Mouse (Mus musculus) heart, embryonic 13.5 days (tissue): ENCODE data around the gene Exoc5. TPM values are rescaled to one million over a fixed set of nuclear protein-coding genes. Genes with fewer than 3 reads are reported as not detected.
"Not testable (repeated sequence)": the region's sequence is repeated elsewhere in the genome, so short reads cannot be mapped to it uniquely, and the experiment has no call there.

Source experiments
- ATAC-seq: fragments of 200-750 bp; cut with Nextera tagmentation; 2 replicates; pipeline ENCODE4 v1.8.0; 2017; ENCODE audit warnings: moderate TSS enrichment; ENCODE audit not compliant: insufficient number of reproducible peaks, low FRiP score, low TSS enrichment; ENCODE audit errors: extremely low read depth
- H3K27ac ChIP-seq: fragments of 300-500 bp; sonication (generic); replicated peaks from 2 replicates; pipeline ENCODE4 v1.5.1; 2015; ENCODE audit warnings: moderate library complexity, mild to moderate bottlenecking, inconsistent platforms
- H3K27me3 ChIP-seq: fragments of 300-500 bp; sonication (generic); replicated peaks from 2 replicates; pipeline ENCODE4 v1.6.1; 2015; ENCODE audit warnings: mild to moderate bottlenecking, inconsistent platforms
- H3K36me3 ChIP-seq: fragments of 300-500 bp; sonication (generic); 2 replicates; pipeline ENCODE4 v1.6.1; 2015; ENCODE audit warnings: mild to moderate bottlenecking, inconsistent platforms
- H3K4me1 ChIP-seq: fragments of 300-500 bp; sonication (generic); 2 replicates; pipeline ENCODE4 v1.6.1; 2015; ENCODE audit warnings: inconsistent platforms
- H3K4me2 ChIP-seq: fragments of 300-500 bp; sonication (generic); 2 replicates; pipeline ENCODE4 v1.6.1; 2015; ENCODE audit warnings: inconsistent platforms, mild to moderate bottlenecking, moderate library complexity
- H3K4me3 ChIP-seq: fragments of 300-500 bp; sonication (generic); 2 replicates; pipeline ENCODE4 v1.5.1; 2015; ENCODE audit warnings: moderate library complexity, mild to moderate bottlenecking, inconsistent platforms
- H3K9ac ChIP-seq: fragments of 300-500 bp; sonication (generic); 2 replicates; pipeline ENCODE4 v1.6.1; 2015; ENCODE audit warnings: inconsistent platforms, mild to moderate bottlenecking, moderate library complexity
- H3K9me3 ChIP-seq: fragments of 300-500 bp; sonication (generic); 2 replicates; pipeline ENCODE4 v1.6.1; 2016; ENCODE audit warnings: inconsistent platforms
- WGBS: fragments of 180-500 bp; shearing (Covaris S2); methylation state at CpG from one replicate; pipeline ENCODE4 v1.1.7; 2015; ENCODE audit warnings: mixed read lengths; 5-methylcytosine and 5-hydroxymethylcytosine counted together
- polyA plus RNA-seq: library from polyadenylated mRNA; unstranded; fragments of >200 nt; fragmentation: Nextera tagmentation; extraction: Ambion mirVana; gene quantifications from 2 replicates; pipeline ENCODE4 v1.2.1, GENCODE M21; 2015

The Exoc5 gene
- polyA plus RNA-seq: 28.9 and 29.5 TPM in 2 replicates

GRCm38 (mm10) chr14:49066274-49066823 lies at the start of gene Exoc5:
Gene Exoc5, minus strand, starts transcription at chr14:49066653.
- H3K27me3 ChIP-seq: no peaks in the 10 kb centered on the region
- peak within 1 kb of the TSS; percentile 93 for H3K4me3 ChIP-seq
- peak within 1 kb of the TSS; percentile 98 for H3K9ac ChIP-seq
- peak within 1 kb of the TSS; percentile 99 for H3K27ac ChIP-seq
- peaks cover 30% of the 10 kb centered on the region for H3K4me1 ChIP-seq
- no peaks in the 10 kb centered on the region for H3K9me3 ChIP-seq
- WGBS: 0% methylated on average over 53 of the region's 53 CpGs
- ATAC-seq: peak; percentile 93
- peak within 1 kb of the TSS; percentile 83 for H3K4me2 ChIP-seq
- H3K36me3 ChIP-seq: no peaks in the 10 kb centered on the region

- H3K4me3 ChIP-seq, H3K4me2 ChIP-seq, ATAC-seq, H3K27ac ChIP-seq, H3K9me3 ChIP-seq, H3K9ac ChIP-seq, H3K27me3 ChIP-seq, H3K4me1 ChIP-seq: not testable (repeated sequence)
- H3K36me3 ChIP-seq: peaks cover 19% of the 10 kb centered on the region
- WGBS: 54% methylated on average over 1 of the region's 1 CpGs
Observed at GRCm38 (mm10) chr14:49091755-49092154, 25.3 kb upstream of the Exoc5 start.

- no peaks in the 10 kb centered on the region for H3K4me1 ChIP-seq
- no peak overlapping the region for H3K27ac ChIP-seq
- no peaks in the 10 kb centered on the region for H3K27me3 ChIP-seq
- no peak overlapping the region for H3K4me3 ChIP-seq
- no peak overlapping the region for H3K9ac ChIP-seq
- H3K9me3 ChIP-seq: no peaks in the 10 kb centered on the region
- ATAC-seq: no peak
- H3K36me3 ChIP-seq: peaks cover 23% of the 10 kb centered on the region
- 88% methylated on average over 4 of the region's 4 CpGs for WGBS
- no peak overlapping the region for H3K4me2 ChIP-seq
Observed at GRCm38 (mm10) chr14:49091277-49091676, 24.8 kb upstream of the Exoc5 start.

GRCm38 (mm10) chr14:49090102-49090501 lies 23.6 kb upstream of the Exoc5 start:
- Histone ChIP-seq H3K27me3 (no peaks in the 10 kb centered on the region), H3K4me1 (no peaks in the 10 kb centered on the region), H3K4me2 (no peak overlapping the region), H3K9ac (no peak overlapping the region), H3K9me3 (no peaks in the 10 kb centered on the region), H3K36me3 (peaks cover 26% of the 10 kb centered on the region), H3K4me3 (no peak overlapping the region), H3K27ac (no peak overlapping the region)
- ATAC-seq: no peak
- 70% methylated on average over 5 of the region's 5 CpGs for WGBS

DNA sequence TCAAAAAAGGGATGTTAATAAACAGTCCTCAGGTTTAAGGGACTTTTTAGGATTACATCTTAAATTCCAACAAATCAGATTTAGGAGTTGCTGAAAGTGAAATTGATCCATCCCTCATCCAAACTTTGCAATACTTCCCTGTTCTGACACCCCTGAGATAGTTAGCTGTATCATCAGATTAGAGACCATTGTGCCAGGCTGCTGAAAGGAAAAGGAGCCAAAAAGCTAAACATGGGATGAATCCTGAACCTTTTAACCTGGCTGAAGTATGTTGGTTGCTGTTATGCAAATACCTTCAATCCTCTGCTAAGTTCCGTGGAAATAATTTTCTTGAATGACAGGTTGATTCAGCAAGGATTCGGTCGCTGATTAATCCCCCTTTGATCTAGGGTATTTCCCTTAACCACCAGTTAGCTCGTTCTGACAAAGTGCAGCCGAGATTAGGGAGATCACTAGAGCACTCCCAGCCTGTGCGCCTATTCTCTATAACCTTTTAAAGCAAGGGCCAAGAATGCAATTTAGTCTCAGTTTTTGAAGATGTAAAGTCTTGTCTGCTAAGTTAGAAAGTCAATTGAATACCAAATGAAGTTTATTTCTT lies 23.1 kb upstream of the Exoc5 start:
- Histone ChIP-seq H3K36me3 (peaks cover 29% of the 10 kb centered on the region), H3K9ac (no peak overlapping the region), H3K4me3 (no peak overlapping the region), H3K4me2 (no peak overlapping the region), H3K4me1 (no peaks in the 10 kb centered on the region), H3K9me3 (no peaks in the 10 kb centered on the region), H3K27me3 (no peaks in the 10 kb centered on the region), H3K27ac (no peak overlapping the region)
- no peak for ATAC-seq
- 35% methylated on average over 6 of the region's 6 CpGs for WGBS

DNA sequence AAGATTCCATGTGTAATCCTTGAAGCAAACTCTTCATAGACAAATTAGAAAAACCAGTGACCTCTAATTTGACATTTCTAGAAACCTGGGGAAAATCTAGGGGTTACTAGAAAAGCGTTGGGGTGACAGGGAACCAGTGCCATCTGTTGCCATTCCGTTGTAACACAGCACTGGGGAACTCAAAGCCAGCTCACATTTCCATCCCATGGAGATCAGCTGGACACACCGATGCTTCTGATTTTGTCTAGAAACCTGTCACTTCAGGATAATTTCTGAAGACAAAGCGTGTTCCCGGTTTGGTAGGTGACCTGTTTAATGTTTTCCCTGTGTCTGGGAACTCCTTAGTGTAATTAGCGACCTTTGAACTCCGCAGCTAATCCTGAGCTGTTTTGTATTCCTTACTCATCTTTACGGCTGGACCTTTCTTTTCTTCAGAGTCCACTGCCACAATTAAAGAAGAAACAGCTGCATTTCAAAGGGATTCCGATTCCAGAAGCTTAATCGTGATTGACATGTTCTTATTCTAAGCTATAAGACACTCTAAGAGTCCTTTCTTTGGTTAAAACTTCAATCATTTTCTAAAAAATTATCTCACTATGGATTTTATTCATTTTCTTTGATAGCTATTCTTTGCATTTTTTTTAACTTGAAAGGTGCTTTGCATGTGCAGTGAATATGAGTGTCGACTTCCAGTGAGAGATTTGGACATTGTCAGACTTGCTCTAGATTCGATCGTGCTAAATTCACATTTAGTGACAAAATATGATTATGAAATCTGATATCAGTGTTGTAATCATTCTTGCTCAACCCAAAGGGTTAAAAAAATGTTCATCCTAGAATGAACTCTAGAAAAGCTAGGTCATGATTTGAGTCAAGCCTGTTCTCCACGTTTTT lies 21.9 kb upstream of the Exoc5 start:
- 79% methylated on average over 14 of the region's 14 CpGs for WGBS
- Histone ChIP-seq H3K36me3 (peaks cover 40% of the 10 kb centered on the region), H3K4me3 (no peak overlapping the region), H3K27me3 (no peaks in the 10 kb centered on the region), H3K4me1 (no peaks in the 10 kb centered on the region), H3K27ac (no peak overlapping the region), H3K4me2 (no peak overlapping the region), H3K9me3 (no peaks in the 10 kb centered on the region), H3K9ac (no peak overlapping the region)
- ATAC-seq: no peak

- no peak for ATAC-seq
- H3K4me2 ChIP-seq: no peak overlapping the region
- no peaks in the 10 kb centered on the region for H3K9me3 ChIP-seq
- no peak overlapping the region for H3K9ac ChIP-seq
- no peak overlapping the region for H3K27ac ChIP-seq
- no peaks in the 10 kb centered on the region for H3K27me3 ChIP-seq
- H3K4me1 ChIP-seq: no peaks in the 10 kb centered on the region
- 89% methylated on average over 4 of the region's 4 CpGs for WGBS
- peaks cover 51% of the 10 kb centered on the region for H3K36me3 ChIP-seq
- no peak overlapping the region for H3K4me3 ChIP-seq
Observed at GRCm38 (mm10) chr14:49086522-49086921, 20.1 kb upstream of the Exoc5 start.

DNA sequence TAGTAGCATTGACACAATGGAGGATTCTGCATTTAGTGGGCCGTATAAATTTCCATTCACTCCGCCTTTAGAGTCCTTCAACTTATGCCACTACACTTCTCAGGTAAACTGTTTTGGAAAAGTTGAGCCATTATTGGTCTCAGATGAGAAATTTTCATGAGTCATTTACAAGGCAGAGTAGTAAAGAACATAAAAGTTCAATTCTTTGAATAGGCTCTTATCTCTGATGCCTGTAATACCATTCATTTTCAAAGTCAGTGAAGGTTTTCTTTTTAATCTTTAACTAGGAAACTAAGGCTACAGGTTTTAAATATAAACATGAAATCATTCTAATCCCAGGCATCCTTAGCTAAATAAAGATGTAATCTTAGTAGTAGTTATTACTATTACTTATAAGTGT lies 12.4 kb upstream of the Exoc5 start:
- no peak overlapping the region for H3K27ac ChIP-seq
- WGBS: 93% methylated on average over 2 of the region's 2 CpGs

GRCm38 (mm10) chr14:49074361-49074760 lies 7.9 kb upstream of the Exoc5 start:
- Histone ChIP-seq H3K27me3 (no peaks in the 10 kb centered on the region), H3K9me3 (no peaks in the 10 kb centered on the region), H3K27ac (no peak overlapping the region), H3K36me3 (peaks cover 32% of the 10 kb centered on the region), H3K4me2 (no peak overlapping the region), H3K9ac (no peak overlapping the region), H3K4me1 (no peaks in the 10 kb centered on the region), H3K4me3 (no peak overlapping the region)
- 55% methylated on average over 2 of the region's 2 CpGs for WGBS
- ATAC-seq: no peak

More for the DNA sequence above, 12.4 kb upstream of the Exoc5 start:
- no peaks in the 10 kb centered on the region for H3K4me1 ChIP-seq
- H3K9ac ChIP-seq: no peak overlapping the region
- ATAC-seq: no peak
- peaks cover 54% of the 10 kb centered on the region for H3K36me3 ChIP-seq
- no peak overlapping the region for H3K4me2 ChIP-seq
- no peaks in the 10 kb centered on the region for H3K9me3 ChIP-seq
- H3K27me3 ChIP-seq: no peaks in the 10 kb centered on the region
- H3K4me3 ChIP-seq: no peak overlapping the region

GRCm38 (mm10) chr14:49073896-49074295 lies 7.4 kb upstream of the Exoc5 start:
- Histone ChIP-seq H3K4me2 (no peak overlapping the region), H3K9me3 (no peaks in the 10 kb centered on the region), H3K4me3 (no peak overlapping the region), H3K27me3 (no peaks in the 10 kb centered on the region), H3K36me3 (peaks cover 29% of the 10 kb centered on the region), H3K4me1 (no peaks in the 10 kb centered on the region), H3K9ac (no peak overlapping the region), H3K27ac (no peak overlapping the region)
- no peak for ATAC-seq
- WGBS: 92% methylated on average over 7 of the region's 7 CpGs

- no peak overlapping the region for H3K4me3 ChIP-seq
- no peak overlapping the region for H3K9ac ChIP-seq
- no peak for ATAC-seq
- peaks cover 24% of the 10 kb centered on the region for H3K36me3 ChIP-seq
- H3K27me3 ChIP-seq: no peaks in the 10 kb centered on the region
- no peaks in the 10 kb centered on the region for H3K9me3 ChIP-seq
- H3K27ac ChIP-seq: no peak overlapping the region
- no peak overlapping the region for H3K4me2 ChIP-seq
- 91% methylated on average over 2 of the region's 2 CpGs for WGBS
- H3K4me1 ChIP-seq: peaks cover 3% of the 10 kb centered on the region
Observed at GRCm38 (mm10) chr14:49072837-49073236, 6.4 kb upstream of the Exoc5 start.
